Mouse (Mus musculus): ENCODE data around the gene Krtap8-1. TPM values are rescaled to one million over a fixed set of nuclear protein-coding genes. Genes with fewer than 3 reads are reported as not detected.

Krtap8-1 gene
- polyA plus RNA-seq, 1 experiment from 2014 or later, result not detected

DNA sequence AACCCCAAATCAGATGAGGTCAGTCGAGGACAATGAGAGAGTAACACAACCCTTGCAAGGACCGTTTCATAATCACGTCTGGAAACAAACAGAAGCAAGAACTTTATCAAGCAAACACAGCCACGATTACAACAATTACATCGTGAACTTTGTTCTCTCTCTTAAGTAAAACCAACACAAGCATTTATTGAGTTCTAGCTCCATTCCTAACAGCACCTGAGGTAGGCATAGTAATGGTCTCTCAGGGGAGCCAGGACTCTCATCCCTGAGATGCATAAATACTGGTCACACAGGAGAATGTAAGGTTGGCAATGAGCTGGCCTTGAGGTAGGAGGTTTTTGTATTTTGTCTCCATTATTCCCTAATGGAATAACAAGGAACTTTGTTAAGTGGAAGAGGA is 14.1 kb upstream of the Krtap8-1 start:
- H3K27ac ChIP-seq (replicated peaks), result no peak overlapping the region
- H3K27me3 ChIP-seq, result no peaks in the 10 kb centered on the region
- ATAC-seq (ENCODE audit: insufficient read depth), result no peak
- 46% methylated on average over 5 of the region's 5 CpGs for WGBS (ENCODE audit: insufficient replicate concordance)
- no peaks in the 10 kb centered on the region for H3K4me1 ChIP-seq (replicated peaks)
- H3K36me3 ChIP-seq (replicated peaks), result no peaks in the 10 kb centered on the region
- H3K9ac ChIP-seq, result no peak overlapping the region
- no peak overlapping the region for H3K4me3 ChIP-seq (replicated peaks)
- no peak overlapping the region for H3K4me2 ChIP-seq
- no peaks in the 10 kb centered on the region for H3K9me3 ChIP-seq (replicated peaks)

- Histone ChIP-seq H3K36me3 (replicated peaks) (no peaks in the 10 kb centered on the region), H3K9ac (no peak overlapping the region), H3K4me3 (replicated peaks) (no peak overlapping the region), H3K4me2 (no peak overlapping the region), H3K9me3 (replicated peaks) (no peaks in the 10 kb centered on the region), H3K27ac (replicated peaks) (no peak overlapping the region), H3K27me3 (no peaks in the 10 kb centered on the region), H3K4me1 (replicated peaks) (no peaks in the 10 kb centered on the region)
- 67% methylated on average over 5 of the region's 5 CpGs for WGBS (ENCODE audit: insufficient replicate concordance)
- no peak for ATAC-seq (ENCODE audit: insufficient read depth)
These were observed 9.2 kb upstream of the Krtap8-1 start for GRCm38 (mm10) chr16:89497002-89497401.

GRCm38 (mm10) chr16:89495394-89496153 is 7.8 kb upstream of the Krtap8-1 start:
- Histone ChIP-seq H3K4me2 (no peak overlapping the region), H3K27ac (replicated peaks) (no peak overlapping the region), H3K9ac (no peak overlapping the region), H3K4me3 (replicated peaks) (no peak overlapping the region), H3K27me3 (no peaks in the 10 kb centered on the region), H3K4me1 (replicated peaks) (no peaks in the 10 kb centered on the region), H3K36me3 (replicated peaks) (no peaks in the 10 kb centered on the region), H3K9me3 (replicated peaks) (no peaks in the 10 kb centered on the region)
- no peak for ATAC-seq (ENCODE audit: insufficient read depth)
- WGBS (ENCODE audit: insufficient replicate concordance), result 68% methylated on average over 7 of the region's 7 CpGs

- H3K9ac ChIP-seq, result no peak overlapping the region
- H3K27ac ChIP-seq (replicated peaks), result no peak overlapping the region
- no peaks in the 10 kb centered on the region for H3K4me1 ChIP-seq (replicated peaks)
- H3K9me3 ChIP-seq (replicated peaks), result no peaks in the 10 kb centered on the region; the same call in 1 of the 2 replicates
- no peak overlapping the region for H3K4me2 ChIP-seq
- ATAC-seq (ENCODE audit: insufficient read depth), result no peak
- no peaks in the 10 kb centered on the region for H3K36me3 ChIP-seq (replicated peaks)
- 71% methylated on average over 12 of the region's 12 CpGs for WGBS (ENCODE audit: insufficient replicate concordance)
- no peaks in the 10 kb centered on the region for H3K27me3 ChIP-seq
- no peak overlapping the region for H3K4me3 ChIP-seq (replicated peaks)
These were observed 10.0 kb downstream of the Krtap8-1 start for GRCm38 (mm10) chr16:89477679-89478314.

DNA sequence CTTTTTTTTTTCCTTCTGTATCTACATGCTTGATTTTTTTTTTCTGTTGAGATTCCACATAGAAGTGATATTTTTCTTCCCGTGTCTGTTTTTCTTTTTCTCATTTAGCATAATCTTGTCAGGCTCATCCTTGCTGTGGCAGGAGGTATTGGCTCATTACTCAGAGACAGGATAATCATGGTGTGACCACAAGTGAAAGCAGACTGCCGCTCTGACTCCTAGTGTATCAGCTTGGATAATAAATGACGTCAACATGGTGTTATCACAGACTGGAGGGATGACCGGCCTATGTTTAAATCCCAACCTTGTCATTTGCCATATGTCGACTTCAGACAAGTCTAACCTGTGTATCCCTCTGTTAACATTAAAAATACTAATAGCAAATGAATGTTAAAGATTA is 26.6 kb downstream of the Krtap8-1 start:
- Histone ChIP-seq H3K9ac (no peak overlapping the region), H3K9me3 (replicated peaks) (0 out of 2 replicates have a peak, but pooled peaks cover 3% of the 10 kb centered on the region), H3K4me1 (replicated peaks) (no peaks in the 10 kb centered on the region), H3K27me3 (no peaks in the 10 kb centered on the region), H3K36me3 (replicated peaks) (no peaks in the 10 kb centered on the region), H3K27ac (replicated peaks) (no peak overlapping the region), H3K4me3 (replicated peaks) (no peak overlapping the region), H3K4me2 (no peak overlapping the region)
- no peak for ATAC-seq (ENCODE audit: insufficient read depth)
- 64% methylated on average over 5 of the region's 5 CpGs for WGBS (ENCODE audit: insufficient replicate concordance)

Other genes with a start within 250 kb of the Krtap8-1 start
- not detected in 2 replicates for gene Krtap21-1, start 84.1 kb downstream of the Krtap8-1 start, polyA plus RNA-seq (2015; fragmentation: Nextera tagmentation; extraction: Ambion mirVana)
- not detected in 2 replicates for gene Krtap6-2, start 67.8 kb downstream of the Krtap8-1 start, polyA plus RNA-seq (2015; fragmentation: Nextera tagmentation; extraction: Ambion mirVana)
- not detected in 2 replicates for gene Krtap7-1, start 20.4 kb upstream of the Krtap8-1 start, polyA plus RNA-seq (2015; fragmentation: Nextera tagmentation; extraction: Ambion mirVana)
- not detected in 2 replicates for gene Krtap11-1, start 83.2 kb upstream of the Krtap8-1 start, polyA plus RNA-seq (2015; fragmentation: Nextera tagmentation; extraction: Ambion mirVana)

Data from liver, embryonic 15.5 days (tissue).